Mouse (Mus musculus): ENCODE measurements around the gene Spaar. TPM values are rescaled to one million over a fixed set of nuclear protein-coding genes. Genes with fewer than 3 reads are reported as not detected.

Spaar gene
- polyA plus RNA-seq, 1 experiment from 2014 or later = 0.04 TPM

Other genes starting within 250 kb of the Spaar start
- gene Sit1, start 246.3 kb upstream of the Spaar start, polyA plus RNA-seq (2015; fragmentation: Nextera tagmentation; extraction: Ambion mirVana) = not detected in 2 replicates
- 83.6 and 99.8 TPM in 2 replicates for gene Ccdc107, start 237.1 kb upstream of the Spaar start, polyA plus RNA-seq (2015; fragmentation: Nextera tagmentation; extraction: Ambion mirVana)
- 8.2 and 10.7 TPM in 2 replicates for gene Arhgef39, start 230.3 kb upstream of the Spaar start, polyA plus RNA-seq (2015; fragmentation: Nextera tagmentation; extraction: Ambion mirVana)
- 0.23 and 0.47 TPM in 2 replicates for gene Car9, start 223.1 kb upstream of the Spaar start, polyA plus RNA-seq (2015; fragmentation: Nextera tagmentation; extraction: Ambion mirVana)
- 10.6 and 41.1 TPM in 2 replicates for gene Tpm2, start 206.3 kb upstream of the Spaar start, polyA plus RNA-seq (2015; fragmentation: Nextera tagmentation; extraction: Ambion mirVana)
- gene Creb3, start 167.7 kb upstream of the Spaar start, polyA plus RNA-seq (2015; fragmentation: Nextera tagmentation; extraction: Ambion mirVana) = 90.8 and 94.1 TPM in 2 replicates
- 56.2 and 61.1 TPM in 2 replicates for gene Tln1, start 167.3 kb upstream of the Spaar start, polyA plus RNA-seq (2015; fragmentation: Nextera tagmentation; extraction: Ambion mirVana)
- 17.8 and 23.5 TPM in 2 replicates for gene Rgp1, start 151.3 kb upstream of the Spaar start, polyA plus RNA-seq (2015; fragmentation: Nextera tagmentation; extraction: Ambion mirVana)
- gene Gba2, start 151.2 kb upstream of the Spaar start, polyA plus RNA-seq (2015; fragmentation: Nextera tagmentation; extraction: Ambion mirVana) = 54.0 and 59.3 TPM in 2 replicates
- gene Msmp, start 145.5 kb upstream of the Spaar start, polyA plus RNA-seq (2015; fragmentation: Nextera tagmentation; extraction: Ambion mirVana) = 0.71 and 0.94 TPM in 2 replicates
- gene Npr2, start 98.1 kb upstream of the Spaar start, polyA plus RNA-seq (2015; fragmentation: Nextera tagmentation; extraction: Ambion mirVana) = 10.8 and 12.6 TPM in 2 replicates
- 9.3 and 10.3 TPM in 2 replicates for gene Spag8, start 76.4 kb upstream of the Spaar start, polyA plus RNA-seq (2015; fragmentation: Nextera tagmentation; extraction: Ambion mirVana)
- 68.7 and 77.8 TPM in 2 replicates for gene Hint2, start 73.6 kb upstream of the Spaar start, polyA plus RNA-seq (2015; fragmentation: Nextera tagmentation; extraction: Ambion mirVana)
- gene Tmem8b, start 61.1 kb upstream of the Spaar start, polyA plus RNA-seq (2015; fragmentation: Nextera tagmentation; extraction: Ambion mirVana) = 12.0 and 13.9 TPM in 2 replicates
- 1.5 and 2.0 TPM in 2 replicates for gene Fam221b, start 60.9 kb upstream of the Spaar start, polyA plus RNA-seq (2015; fragmentation: Nextera tagmentation; extraction: Ambion mirVana)
- 0.06 TPM in 1 of 2 replicates, not detected in the other for gene Olfr70, start 29.2 kb upstream of the Spaar start, polyA plus RNA-seq (2015; fragmentation: Nextera tagmentation; extraction: Ambion mirVana)
- 0.11 TPM in 1 of 2 replicates, not detected in the other for gene Olfr71, start 19.8 kb upstream of the Spaar start, polyA plus RNA-seq (2015; fragmentation: Nextera tagmentation; extraction: Ambion mirVana)
- 0.49 and 0.75 TPM in 2 replicates for gene Hrct1, start 2.8 kb upstream of the Spaar start, polyA plus RNA-seq (2015; fragmentation: Nextera tagmentation; extraction: Ambion mirVana)
- not detected in 2 replicates for gene Olfr159, start 41.0 kb downstream of the Spaar start, polyA plus RNA-seq (2015; fragmentation: Nextera tagmentation; extraction: Ambion mirVana)
- gene Olfr156, start 93.9 kb downstream of the Spaar start, polyA plus RNA-seq (2015; fragmentation: Nextera tagmentation; extraction: Ambion mirVana) = not detected in 2 replicates
- not detected in 2 replicates for gene Olfr157, start 110.2 kb downstream of the Spaar start, polyA plus RNA-seq (2015; fragmentation: Nextera tagmentation; extraction: Ambion mirVana)
- not detected in 2 replicates for gene Olfr155, start 121.5 kb downstream of the Spaar start, polyA plus RNA-seq (2015; fragmentation: Nextera tagmentation; extraction: Ambion mirVana)
- gene Reck, start 145.5 kb downstream of the Spaar start, polyA plus RNA-seq (2015; fragmentation: Nextera tagmentation; extraction: Ambion mirVana) = 4.9 and 5.4 TPM in 2 replicates
- 32.5 and 39.4 TPM in 2 replicates for gene Glipr2, start 227.4 kb downstream of the Spaar start, polyA plus RNA-seq (2015; fragmentation: Nextera tagmentation; extraction: Ambion mirVana)

Data from hindbrain, embryonic 16.5 days (tissue).